Mouse (Mus musculus) intestine, embryonic 15.5 days (tissue): ENCODE results near the gene Prok2. TPM values are rescaled to one million over a fixed set of nuclear protein-coding genes. Genes with fewer than 3 reads are reported as not detected.
A peak's percentile ranks its signal among the peaks of the same experiment; 100 is the strongest.

Experiments used
- ATAC-seq: fragments of 200-750 bp; cut with Nextera tagmentation; 2 replicates; pipeline ENCODE4 v1.8.0; 2017; ENCODE audit warnings: moderate TSS enrichment, moderate library complexity
- H3K27ac ChIP-seq: fragments of 300-500 bp; sonication (generic); 2 replicates; pipeline ENCODE4 v1.5.1; 2015; ENCODE audit warnings: mild to moderate bottlenecking, inconsistent platforms
- H3K27me3 ChIP-seq: fragments of 300-500 bp; sonication (generic); replicated peaks from 2 replicates; pipeline ENCODE4 v1.6.1; 2015; ENCODE audit warnings: inconsistent platforms
- H3K36me3 ChIP-seq: fragments of 300-500 bp; sonication (generic); 2 replicates; pipeline ENCODE4 v1.6.1; 2015; ENCODE audit warnings: inconsistent platforms
- H3K4me1 ChIP-seq: fragments of 300-500 bp; sonication (generic); replicated peaks from 2 replicates; pipeline ENCODE4 v1.6.1; 2015; ENCODE audit warnings: inconsistent platforms
- H3K4me2 ChIP-seq: fragments of 300-500 bp; sonication (generic); replicated peaks from 2 replicates; pipeline ENCODE4 v1.6.1; 2015; ENCODE audit warnings: mild to moderate bottlenecking, inconsistent platforms
- H3K4me3 ChIP-seq: fragments of 300-500 bp; sonication (generic); replicated peaks from 2 replicates; pipeline ENCODE4 v1.5.1; 2015; ENCODE audit warnings: inconsistent platforms
- H3K9ac ChIP-seq: fragments of 300-500 bp; sonication (generic); 2 replicates; pipeline ENCODE4 v1.6.1; 2015; ENCODE audit warnings: inconsistent platforms
- H3K9me3 ChIP-seq: fragments of 300-500 bp; sonication (generic); 2 replicates; pipeline ENCODE4 v1.6.1; 2016; ENCODE audit warnings: inconsistent platforms
- WGBS: fragments of 180-500 bp; shearing (Covaris S2); methylation state at CpG from one replicate; pipeline ENCODE4 v1.1.7; 2015; 5-methylcytosine and 5-hydroxymethylcytosine counted together
- polyA plus RNA-seq: library from polyadenylated mRNA; unstranded; fragments of >200 nt; fragmentation: Nextera tagmentation; extraction: Ambion mirVana; gene quantifications from 2 replicates; pipeline ENCODE4 v1.2.1, GENCODE M21; 2015

Prok2 gene
- polyA plus RNA-seq, 1 experiment from 2014 or later, result 0.10 TPM

DNA sequence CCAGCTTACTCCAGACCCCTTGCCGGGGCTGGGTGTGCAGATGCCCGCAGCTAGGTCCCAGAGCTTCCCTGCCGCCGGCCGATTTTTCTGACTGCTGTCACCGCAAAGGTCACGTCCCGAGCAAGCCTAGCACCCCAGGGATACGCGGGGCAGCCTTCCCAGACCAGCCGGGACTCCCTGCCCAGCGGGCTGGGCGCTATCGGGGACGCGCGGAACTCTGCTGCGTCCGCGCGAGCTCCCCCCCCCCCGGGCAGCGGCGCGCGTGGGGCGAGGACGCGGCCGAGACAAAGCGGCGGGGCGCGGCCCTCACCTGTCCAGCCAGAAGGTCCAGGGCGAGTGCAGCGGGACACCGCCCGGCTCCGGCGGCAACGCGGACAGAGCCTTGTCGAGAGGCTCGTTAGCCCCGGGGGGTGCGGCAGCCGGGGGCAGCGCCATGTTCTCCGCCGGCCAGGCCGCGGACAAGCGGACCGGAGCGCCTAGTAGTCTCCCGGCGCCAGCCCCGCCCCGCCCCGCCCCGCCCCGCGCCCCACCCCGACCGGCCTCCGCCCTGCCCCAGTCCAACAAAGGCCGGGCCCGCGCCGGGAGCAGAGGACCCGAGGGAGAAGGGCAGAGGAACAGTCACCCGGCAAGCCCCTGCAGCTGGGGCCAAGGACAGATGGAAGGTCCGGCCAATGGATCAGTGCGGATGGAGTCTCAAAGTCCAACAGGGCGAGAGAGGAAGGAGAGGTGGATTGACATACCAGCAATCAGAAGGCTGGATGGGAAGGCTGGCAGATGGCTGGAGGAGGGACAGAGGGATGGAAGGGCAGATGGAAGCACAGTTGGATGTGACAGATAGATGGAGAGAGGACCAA is 59.6 kb downstream of the Prok2 start, which contains the start of the genes Eif4e3 and Gm20696:
TSS of gene Eif4e3 (minus strand) at position 454 of the 854 bp plus-strand sequence.
TSS of gene Gm20696 (minus strand) at position 480 of the 854 bp plus-strand sequence.
- peak within 1 kb of the TSS; percentile 78 for H3K4me3 ChIP-seq
- no peaks in the 10 kb centered on the region for H3K36me3 ChIP-seq
- peaks cover 10% of the 10 kb centered on the region; the same call in 1 of the 2 replicates for H3K4me1 ChIP-seq
- H3K27ac ChIP-seq, result peak within 1 kb of the TSS; percentile 60
- no peaks in the 10 kb centered on the region for H3K27me3 ChIP-seq
- H3K4me2 ChIP-seq, result peak within 1 kb of the TSS; percentile 96
- H3K9me3 ChIP-seq, result no peaks in the 10 kb centered on the region
- H3K9ac ChIP-seq, result peak within 1 kb of the TSS; percentile 71
- under 1% methylated on average over 44 of the region's 75 CpGs for WGBS
- peak; percentile 88 for ATAC-seq

DNA sequence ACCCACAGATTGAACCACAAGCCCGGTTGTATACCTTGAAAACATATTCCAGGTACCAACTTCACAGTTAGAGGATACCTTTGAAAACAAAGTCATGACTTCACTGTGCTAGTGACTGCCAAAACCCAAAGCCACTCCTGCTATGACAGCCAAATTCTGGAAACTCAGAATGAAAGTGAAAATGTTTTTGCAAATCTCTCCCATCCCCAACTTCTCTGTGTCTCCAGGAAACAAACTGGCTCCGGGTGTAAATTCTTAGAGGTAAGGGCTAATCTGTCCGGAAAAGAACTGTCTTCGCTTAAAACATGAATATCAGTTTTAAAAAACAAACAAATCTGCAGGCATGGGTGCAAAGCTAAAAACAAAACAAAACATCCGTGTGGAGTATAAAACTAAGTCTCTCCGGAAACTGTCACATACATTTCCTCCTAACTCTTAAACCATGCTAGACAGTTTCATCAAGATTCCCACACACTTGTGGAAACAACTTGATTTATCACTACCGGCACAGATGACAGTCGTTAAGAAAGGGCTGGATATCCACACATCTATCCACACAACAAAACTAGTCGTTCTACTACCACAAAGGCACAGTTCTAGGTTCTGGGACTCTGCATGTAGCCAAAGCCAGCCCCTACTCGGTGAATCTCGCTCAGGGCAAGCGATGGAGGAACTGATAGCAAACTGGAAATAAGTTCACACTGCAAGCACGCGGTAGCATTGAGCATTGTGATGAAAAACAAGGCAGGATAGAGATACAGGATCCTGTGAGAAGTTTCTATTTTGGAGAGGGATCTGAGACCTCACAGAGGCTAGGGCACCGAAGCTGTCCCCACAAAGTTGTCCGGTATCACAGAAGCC is 60.5 kb downstream of the Prok2 start:
- ATAC-seq, result no peak; the same call in 1 of the 2 replicates
- Histone ChIP-seq H3K9ac (peak overlapping the region; percentile 71), H3K27ac (0 out of 2 replicates have a peak overlapping the region, but pooled peaks have one; percentile 60), H3K36me3 (no peaks in the 10 kb centered on the region), H3K4me2 (peak overlapping the region; percentile 96), H3K9me3 (no peaks in the 10 kb centered on the region), H3K4me1 (peaks cover 10% of the 10 kb centered on the region; the same call in 1 of the 2 replicates), H3K27me3 (no peaks in the 10 kb centered on the region), H3K4me3 (peak overlapping the region; percentile 78)
- 23% methylated on average over 16 of the region's 16 CpGs for WGBS

DNA sequence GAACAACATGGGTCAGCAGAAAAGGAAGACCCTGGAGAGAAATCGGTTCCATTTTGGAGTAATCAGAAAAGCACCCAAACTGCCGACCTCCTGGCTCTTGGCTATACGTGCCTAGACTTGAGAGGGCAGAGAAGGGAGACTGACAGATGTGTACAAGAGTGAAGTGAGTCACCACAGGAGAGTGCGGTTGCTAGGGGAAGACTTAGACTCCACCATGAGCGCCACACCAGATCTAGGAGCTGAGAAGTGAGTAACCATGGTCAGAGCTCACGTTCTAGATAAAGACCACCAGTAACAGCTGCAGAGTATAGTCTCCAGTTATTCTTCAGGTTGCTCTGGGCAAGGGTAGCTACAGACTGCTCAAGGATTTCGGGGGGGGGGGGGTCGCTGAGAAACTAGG is 63.0 kb downstream of the Prok2 start:
- Histone ChIP-seq H3K4me1 (peaks cover 10% of the 10 kb centered on the region; the same call in 1 of the 2 replicates), H3K4me2 (no peak overlapping the region), H3K4me3 (no peak overlapping the region), H3K36me3 (no peaks in the 10 kb centered on the region), H3K9ac (no peak overlapping the region), H3K9me3 (no peaks in the 10 kb centered on the region), H3K27ac (no peak overlapping the region), H3K27me3 (no peaks in the 10 kb centered on the region)
- ATAC-seq, result no peak
- 82% methylated on average over 8 of the region's 8 CpGs for WGBS

Other genes starting within 250 kb of the Prok2 start
- 87.2 and 103 TPM in 2 replicates for gene Foxp1, start 203.7 kb downstream of the Prok2 start, polyA plus RNA-seq
- 10.6 and 12.3 TPM in 2 replicates for gene Eif4e3, start 59.6 kb downstream of the Prok2 start, polyA plus RNA-seq
- 2.7 and 3.8 TPM in 2 replicates for gene Gm20696, start 59.6 kb downstream of the Prok2 start, polyA plus RNA-seq
- 2.4 and 2.6 TPM in 2 replicates for gene Gpr27, start 33.7 kb downstream of the Prok2 start, polyA plus RNA-seq